Mouse (Mus musculus) mouse trophoblast stem cell (cell line): ENCODE measurements around the gene Kcnb1.

ENCODE experiments used
- in situ Hi-C, 2 experiments: fragments of 300-500 bp; cut with MseI, MboI; formaldehyde crosslinking; loops; 2 replicates in 1 of 2; 3 replicates in 1 of 2; pipeline ENCODE4 v1.15.1; 2025

The Kcnb1 gene

DNA sequence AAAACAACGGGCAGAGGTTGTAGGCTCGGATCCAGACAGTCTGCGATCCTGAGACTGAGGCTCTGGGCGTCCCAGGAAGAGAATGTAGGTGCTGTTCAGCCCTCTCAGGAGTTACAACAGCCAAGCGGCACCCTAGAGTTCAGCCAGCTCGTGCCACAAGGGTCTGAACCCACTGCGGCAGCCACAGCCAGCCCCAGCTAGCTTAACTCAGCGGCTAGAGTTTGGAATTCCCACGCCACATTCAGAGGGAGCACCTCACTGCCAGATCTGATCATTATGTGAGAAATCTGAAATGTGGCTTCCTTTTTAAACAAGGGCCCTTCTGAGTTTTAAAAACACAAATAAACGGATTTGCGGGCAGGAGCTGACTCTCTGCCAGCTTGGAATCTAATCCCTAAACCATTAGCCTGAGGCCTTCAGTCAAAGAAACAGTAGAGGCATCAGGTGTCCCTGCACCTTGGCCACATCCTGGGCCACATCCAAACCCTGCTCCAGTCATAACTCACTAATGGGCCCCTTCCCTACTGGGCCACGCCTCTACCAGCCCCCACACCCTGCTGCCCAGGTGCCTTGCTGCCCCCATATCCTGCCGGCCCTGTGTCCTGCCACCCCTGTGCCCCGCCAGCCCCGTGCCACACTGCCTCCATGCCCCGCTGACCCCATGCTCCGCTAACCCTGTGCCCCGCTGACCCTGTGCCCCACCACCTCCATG is 16.1 kb upstream of the Kcnb1 start:
- in situ Hi-C loops, result no loop called here

DNA sequence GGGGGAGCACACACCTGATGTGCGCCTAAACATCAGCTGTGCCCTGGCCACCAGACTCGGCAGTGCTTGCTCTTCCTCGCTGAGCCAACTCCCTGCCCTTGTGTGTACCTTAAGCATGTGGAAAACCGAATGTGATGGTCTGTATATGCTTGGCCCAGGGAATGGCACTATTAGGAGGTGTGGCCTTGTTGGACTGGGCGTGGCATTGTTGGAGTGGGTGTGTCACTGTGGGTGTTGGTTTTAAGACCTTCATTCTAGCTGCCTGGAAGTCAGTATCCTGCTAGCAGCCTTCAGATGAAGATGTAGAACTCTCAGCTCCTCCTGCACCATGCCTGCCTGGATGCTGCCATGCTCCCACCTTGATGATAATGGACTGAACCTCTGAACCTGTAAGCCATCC is 14.7 kb upstream of the Kcnb1 start:
- in situ Hi-C loops, result loop anchor here in 1 of 2 experiments (5.0 kb wide), 1 partner anchor 92 kb away; no protein-coding TSS in a partner anchor

DNA sequence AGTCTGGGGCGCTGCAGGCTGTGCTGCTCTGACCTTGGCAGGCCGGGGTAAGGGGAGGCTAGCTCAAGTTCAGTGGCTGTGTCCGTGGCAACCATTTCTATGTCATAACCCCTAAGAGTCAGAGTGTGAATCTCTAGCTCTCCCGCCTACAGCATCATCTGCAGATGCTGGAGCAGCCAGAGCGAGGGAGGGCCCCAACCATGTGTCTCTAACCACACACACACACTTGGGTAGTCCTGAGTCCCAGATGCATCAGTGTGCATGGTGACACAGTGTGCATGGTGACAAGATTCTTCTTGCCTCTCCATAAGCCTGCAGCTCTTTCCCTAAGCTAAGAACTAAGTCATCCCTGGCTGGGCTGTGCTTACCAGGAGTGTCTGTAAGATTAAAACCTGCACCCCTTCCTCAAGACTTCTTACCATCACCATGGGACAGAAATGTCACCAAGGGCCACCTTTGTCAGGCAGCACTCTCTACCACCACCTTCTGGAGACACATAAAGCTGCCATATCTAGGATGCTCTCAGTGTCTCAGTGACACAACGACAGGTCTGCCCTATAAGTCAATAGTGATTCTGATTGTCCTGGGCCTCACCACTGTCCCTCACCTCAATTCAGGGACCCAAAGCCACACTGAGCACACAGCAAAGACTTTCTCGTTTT is 13.7 kb upstream of the Kcnb1 start:
- in situ Hi-C loops, result loop anchor here in 1 of 2 experiments (5.0 kb wide), 1 partner anchor 91 kb away; no protein-coding TSS in a partner anchor

DNA sequence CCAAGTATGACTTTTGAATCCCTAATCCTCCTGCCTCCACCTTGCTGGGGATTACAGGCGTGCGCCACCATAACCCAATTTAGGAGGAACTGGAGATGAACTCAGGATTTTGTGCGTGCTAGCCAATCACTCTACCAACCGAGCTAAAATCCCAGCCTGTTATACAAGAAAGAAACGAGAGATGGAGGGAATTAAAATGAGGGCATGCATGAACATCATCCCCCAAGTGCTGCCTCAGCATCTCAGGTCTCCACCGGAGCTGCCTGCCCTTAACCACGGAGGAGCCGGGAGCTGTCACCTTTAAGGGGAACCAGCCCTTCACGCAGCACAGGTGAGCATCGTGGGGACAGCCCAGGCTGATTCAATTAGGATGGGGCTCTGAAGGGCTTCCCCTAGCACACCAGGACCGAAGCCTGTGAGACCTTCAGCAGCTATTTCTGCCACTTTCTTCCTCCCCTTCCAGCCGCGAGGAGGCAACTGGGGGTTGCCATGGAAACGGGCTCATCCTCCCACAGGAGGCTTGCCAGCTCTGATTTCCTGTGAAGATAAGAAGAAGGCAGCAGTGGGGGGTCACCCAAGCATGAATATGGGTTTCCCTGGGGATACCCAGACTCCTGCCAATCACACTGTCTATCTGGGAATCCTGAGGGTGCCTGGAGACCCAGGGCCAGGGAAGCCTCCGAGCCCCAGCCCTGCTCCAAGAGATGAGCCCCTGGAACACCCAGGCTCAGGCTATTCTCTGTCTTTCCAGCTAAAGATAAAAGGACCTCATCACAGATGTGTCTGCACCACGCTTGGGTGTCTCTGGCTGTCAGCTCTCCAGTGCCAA is 11.7 kb upstream of the Kcnb1 start:
- in situ Hi-C loops, result loop anchor here in 1 of 2 experiments (5.0 kb wide), 1 partner anchor 89 kb away; no protein-coding TSS in a partner anchor

DNA sequence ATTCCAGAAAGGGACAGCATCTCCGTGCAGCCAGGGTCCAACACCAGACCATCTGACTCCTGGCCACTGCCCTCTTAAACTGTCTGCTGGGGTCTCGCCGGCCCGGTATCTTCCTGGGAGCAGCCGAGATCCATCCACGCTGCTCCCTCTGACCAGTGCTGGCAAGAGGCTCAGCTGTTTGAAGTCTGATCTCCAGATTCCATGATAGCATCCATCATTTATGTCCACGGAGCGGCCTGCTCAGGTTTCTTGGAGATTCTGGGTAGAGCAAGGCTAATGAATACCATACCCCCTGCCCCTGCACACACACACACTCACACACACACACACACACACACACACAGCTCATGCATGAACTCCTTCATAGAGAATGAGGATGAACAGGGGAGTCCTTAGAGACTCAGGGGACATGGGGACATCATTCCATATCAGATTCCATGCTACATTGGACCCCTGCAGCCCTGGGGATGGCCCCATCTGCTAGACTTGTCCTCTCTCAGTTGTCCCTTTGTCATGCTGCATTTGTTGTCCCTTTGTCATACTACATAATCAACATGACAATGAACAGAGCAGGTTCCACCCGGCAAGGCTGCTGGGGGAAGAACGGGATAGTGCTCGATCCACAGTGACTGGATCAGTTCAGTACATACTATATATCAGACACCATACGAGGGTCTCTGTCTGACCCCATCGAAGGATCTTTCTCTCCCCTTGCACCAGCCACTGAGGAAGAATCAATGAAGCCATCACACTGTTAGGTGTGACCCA is 8.9 kb upstream of the Kcnb1 start:
- in situ Hi-C loops, result loop anchor here in 1 of 2 experiments (10.0 kb wide), 1 partner anchor 84 kb away; no protein-coding TSS in a partner anchor

DNA sequence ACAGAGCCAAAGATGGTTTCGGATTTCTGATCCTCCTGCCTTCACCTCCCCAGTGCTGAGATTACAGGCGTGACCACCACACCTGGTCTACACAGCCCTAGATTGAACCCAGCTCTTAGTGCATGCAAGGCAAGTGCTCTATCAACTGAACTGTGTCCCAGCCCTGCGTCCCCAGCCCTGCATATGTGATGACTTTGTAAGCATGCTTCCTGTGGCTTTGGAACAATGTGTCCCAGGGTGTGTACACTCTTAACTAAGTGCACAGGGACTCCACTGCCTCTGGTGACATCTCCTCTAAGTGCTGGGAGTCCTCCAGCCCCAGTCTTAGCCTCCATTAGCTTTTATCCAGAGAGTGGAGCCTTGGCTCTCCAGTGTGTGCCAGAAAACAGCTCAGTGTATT is 3.4 kb upstream of the Kcnb1 start:
- in situ Hi-C loops, result loop anchor here in 1 of 2 experiments (10.0 kb wide), 1 partner anchor 79 kb away; no protein-coding TSS in a partner anchor

DNA sequence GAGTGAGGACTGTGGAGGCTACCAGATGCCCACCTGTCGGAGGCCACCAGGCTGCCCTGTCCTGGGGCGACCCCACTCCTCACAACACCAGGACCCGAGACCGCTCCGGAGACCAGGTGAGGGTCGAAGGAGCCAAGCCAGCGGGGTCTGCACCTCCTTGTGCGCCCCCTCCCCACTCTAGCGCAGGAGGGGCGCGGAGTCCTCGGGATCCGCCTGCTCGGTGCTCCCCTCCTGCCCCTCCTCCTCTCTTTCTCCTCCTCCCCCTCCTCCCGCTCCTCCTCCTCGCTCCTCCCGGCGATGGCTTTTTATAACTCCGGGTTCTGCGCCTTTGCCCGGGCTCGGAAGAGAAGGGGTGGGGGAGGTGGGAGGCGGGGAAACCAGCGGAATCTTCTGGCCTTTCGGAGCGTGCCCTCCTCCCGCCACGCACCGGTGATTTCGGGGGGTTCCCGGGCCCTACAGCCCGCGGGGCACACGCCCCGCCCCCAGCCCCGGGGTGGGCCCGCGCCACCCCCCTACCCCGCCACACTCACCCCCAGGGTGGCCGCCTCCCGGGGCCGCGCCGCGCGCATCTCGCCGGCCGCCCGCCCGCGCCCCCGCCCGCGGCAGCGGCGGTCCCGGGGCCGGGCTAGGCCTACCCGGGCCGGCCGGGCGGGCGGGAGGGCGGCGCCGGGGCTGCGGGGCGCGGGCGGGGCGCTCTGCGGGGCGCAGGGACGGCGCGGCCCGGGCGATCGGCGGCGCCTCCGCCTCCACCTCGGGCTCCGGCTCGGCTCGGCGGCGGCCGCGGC is 472 bp downstream of the Kcnb1 start:
- in situ Hi-C loops, result loop anchor here in 1 of 2 experiments (10.0 kb wide), 1 partner anchor 75 kb away; no protein-coding TSS in a partner anchor

DNA sequence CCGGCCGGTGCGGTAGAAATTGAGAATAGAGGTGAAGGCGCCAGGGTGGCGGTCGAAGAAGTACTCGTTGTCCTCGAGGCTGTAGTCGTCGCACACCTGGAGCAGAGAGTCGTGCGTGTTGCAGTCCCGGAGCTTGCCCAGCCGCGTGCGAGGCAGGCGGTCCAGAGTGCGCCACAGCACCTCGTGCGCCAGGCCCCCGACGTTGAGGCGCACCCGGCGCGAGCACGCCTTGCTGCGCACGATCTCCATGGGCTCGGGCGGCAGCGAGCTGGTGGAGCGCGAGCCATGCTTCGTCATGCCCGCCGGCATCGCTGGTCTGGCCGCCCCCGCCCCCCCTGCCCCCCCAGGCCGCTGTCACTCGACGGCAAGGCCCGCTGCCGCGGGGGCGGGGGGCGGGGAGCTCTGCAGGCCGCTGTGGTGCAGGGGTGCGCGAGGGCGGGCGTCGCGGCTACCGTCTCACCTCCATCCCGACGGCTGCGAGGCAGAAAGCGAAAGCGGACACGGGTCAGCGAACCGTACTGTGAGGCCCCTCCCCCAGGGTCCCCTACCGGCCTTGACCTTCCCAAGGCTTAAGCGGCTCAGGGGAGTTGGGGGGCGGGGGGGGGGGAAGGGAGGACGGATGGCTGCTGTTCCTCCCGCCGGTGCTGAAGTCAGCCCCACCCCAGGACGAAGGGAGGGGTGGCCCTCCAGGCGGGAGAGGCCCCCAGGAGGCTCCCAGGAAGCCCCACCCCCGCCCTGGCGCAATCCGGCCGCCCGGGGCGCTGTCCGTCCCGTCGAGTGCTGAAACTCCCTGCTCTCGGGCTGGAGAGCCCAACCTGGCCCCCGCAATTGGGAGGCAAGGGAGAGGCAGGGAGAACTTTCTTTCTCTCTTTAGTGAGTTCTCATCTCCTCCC is 1.4 kb downstream of the Kcnb1 start:
- in situ Hi-C loops, result no loop called here

DNA sequence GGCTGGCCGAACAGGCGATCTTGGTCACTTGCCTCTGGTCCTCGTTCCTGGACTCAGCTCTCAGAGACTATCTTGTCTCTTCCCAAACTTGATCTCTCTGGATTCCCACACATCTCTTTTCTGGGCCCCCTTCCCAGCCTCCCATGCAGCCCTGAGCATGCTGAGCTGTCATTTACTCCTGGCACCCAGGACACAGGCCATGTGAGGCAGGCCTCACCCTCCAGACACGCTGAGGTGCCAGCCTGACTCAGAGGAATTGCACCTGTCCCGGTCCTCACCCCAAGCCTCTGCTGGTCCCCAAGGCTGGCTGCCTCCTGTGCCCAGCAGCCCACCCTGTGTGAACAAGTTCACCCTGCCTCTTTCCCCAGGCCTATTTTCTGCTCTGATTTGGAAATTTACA is 2.8 kb downstream of the Kcnb1 start:
- in situ Hi-C loops, result no loop called here

DNA sequence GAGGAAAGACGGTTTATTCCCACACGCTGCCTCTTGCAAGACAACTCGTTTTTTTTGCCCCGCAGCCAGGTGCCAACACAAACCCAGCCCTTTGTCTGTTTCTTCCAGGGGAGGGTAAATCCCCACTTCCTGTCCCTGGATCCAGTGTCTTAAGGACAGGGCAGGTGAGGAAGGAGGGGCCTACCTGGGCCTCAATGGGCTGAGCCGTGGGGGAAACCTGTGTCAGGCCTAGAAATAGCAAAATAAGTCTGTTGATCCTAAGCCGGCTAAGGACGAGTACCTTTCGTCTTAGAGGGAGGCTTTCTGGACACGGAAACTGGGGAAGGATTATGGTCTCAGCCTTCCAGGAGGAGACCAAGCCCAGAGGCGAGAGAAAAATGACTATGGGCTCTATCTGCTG is 3.4 kb downstream of the Kcnb1 start:
- in situ Hi-C loops, result no loop called here

DNA sequence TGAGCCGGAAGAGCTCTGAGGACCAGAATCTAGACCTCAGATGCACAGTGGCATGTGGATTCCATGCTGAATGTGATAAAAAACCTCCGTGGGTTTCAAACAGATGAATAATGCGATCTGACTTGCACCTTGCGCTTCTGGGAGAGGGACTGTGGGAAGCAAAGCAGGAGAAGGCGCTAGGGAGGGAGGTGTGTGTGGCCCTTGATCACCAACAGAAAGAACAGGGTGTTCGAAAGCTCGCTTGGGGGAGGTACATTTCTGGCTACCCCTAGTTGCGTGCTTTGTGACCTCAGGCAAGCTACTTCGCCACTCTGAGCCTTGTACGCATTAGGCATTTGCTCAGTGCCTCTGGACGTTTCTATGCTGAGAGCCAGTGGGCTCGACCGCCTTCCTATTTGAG is 4.0 kb downstream of the Kcnb1 start:
- in situ Hi-C loops, result no loop called here

DNA sequence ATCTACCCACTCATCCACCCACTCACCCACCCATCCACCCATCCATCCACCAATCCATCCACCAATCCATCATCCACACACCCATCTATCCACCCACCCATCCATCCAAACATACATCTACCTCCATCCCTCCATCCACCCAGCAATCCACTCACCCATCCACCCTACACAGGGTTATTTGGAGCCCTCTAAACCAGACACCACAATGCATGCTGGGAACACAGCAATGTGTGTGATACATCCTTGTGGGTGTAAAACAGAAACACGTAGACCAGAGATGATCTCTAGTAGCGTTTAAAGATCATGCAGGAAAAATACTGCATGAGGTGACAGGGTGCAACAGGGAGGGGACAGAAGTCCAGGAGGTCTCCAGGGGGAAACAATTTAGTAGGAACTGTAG is 4.5 kb downstream of the Kcnb1 start:
- in situ Hi-C loops, result no loop called here

DNA sequence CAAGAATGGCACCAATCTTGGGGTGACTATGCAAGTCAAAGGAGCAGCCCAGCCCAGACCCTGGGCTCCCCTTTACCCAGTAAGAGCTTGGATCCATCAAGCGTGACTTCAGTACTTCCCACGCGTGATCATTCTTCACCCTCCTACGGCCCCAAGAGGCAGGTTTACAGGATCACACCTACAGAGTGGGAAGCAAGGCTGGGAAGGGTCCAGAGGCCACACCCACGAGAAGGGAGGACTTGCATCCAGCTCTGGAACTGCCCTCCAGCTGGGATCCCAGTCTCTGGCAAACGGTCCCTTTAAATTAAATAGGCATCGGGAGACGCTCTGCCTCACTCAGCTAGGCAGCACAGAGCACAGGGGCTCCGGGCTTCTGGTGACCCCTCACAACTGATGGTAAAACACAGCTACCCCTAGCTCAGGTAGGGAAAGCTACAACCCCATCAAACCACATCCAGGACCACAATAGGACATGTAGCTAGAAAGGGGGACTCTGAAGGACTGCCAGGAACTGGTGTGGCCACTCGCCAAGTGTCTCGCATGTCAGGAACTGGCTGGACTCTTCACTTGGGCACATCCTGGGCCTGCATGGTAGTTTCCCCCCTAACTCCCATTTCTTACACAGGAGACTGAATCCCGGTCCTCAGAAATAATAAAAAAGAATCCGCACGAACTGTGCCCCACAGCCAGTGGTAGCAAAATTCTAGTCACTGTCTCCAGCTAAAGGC is 8.1 kb downstream of the Kcnb1 start:
- in situ Hi-C loops, result no loop called here

DNA sequence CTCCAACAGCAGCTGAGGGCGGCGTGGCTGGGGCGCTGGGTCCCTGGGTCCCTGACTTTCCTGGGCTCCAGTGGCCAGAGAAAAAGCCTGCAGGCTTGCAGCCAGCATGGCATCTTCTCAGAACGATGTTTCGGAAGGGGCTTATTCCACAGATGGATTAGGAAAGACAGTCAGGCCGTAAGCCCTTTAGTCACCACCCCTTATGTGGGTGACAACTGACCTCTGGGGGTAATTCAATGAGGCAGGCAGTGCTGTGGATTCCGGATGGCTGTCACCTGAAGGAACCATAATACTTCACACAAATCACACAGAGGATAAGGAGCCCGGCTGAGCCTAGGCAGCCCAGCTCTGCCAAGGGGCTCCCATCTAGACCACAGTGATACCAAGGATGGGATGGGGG is 8.9 kb downstream of the Kcnb1 start:
- in situ Hi-C loops, result no loop called here

DNA sequence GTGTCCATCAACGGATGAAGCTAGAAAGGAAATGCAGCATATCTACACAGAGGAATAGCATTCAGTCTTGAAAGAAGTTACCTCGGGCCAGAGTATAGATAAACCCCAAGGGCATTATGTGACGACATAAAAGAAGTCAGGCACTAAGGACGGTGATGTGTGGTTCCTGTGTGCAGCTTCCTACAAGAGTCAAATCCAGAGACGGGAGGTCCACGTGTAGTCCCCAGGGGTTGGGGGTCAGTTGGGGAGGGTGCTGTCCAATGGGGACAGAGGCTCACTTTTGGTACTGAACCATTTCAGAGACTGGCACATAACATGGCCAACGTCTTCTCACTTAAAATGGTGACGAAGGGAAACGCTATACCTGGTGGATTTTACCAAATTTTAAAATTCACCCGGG is 10.7 kb downstream of the Kcnb1 start:
- in situ Hi-C loops, result no loop called here

DNA sequence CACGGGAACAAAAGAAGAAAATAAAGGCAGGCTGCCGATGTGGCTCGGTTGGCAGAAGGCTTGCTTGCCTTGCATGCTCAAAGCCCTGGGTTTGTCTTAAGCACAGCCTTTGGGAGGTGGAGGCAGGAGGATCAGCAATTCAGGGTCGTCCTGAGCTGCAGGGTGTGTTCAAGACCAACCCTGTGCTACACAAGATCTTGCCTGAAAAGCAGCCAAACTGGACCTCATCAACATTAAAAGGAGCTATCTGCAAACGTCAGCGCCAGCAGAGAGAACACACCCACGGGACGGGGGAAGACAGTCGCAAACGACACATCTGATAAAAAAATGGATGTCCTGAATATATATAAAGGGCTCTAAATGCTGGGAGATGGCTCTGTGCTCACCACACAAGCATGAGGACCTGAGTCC is 12.7 kb downstream of the Kcnb1 start:
- in situ Hi-C loops, result no loop called here

DNA sequence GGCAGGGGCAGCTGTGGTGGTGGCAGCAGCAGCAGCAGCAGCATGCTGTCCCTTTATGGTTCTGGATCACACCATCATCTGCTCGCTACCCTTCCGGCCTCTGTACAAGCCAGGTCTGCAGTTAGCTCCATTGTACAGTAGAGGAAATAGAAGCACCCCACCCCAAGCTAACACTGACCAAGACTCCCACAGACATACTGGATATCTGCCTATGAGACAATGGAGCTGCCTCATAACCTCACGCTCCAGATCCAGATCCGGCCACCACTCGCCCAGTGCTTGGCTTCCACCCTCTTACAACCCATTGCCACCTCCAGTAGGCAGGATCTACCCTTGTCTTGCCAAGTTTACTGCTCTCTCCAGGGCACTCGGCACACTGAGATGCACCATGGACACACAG is 14.7 kb downstream of the Kcnb1 start:
- in situ Hi-C loops, result no loop called here

DNA sequence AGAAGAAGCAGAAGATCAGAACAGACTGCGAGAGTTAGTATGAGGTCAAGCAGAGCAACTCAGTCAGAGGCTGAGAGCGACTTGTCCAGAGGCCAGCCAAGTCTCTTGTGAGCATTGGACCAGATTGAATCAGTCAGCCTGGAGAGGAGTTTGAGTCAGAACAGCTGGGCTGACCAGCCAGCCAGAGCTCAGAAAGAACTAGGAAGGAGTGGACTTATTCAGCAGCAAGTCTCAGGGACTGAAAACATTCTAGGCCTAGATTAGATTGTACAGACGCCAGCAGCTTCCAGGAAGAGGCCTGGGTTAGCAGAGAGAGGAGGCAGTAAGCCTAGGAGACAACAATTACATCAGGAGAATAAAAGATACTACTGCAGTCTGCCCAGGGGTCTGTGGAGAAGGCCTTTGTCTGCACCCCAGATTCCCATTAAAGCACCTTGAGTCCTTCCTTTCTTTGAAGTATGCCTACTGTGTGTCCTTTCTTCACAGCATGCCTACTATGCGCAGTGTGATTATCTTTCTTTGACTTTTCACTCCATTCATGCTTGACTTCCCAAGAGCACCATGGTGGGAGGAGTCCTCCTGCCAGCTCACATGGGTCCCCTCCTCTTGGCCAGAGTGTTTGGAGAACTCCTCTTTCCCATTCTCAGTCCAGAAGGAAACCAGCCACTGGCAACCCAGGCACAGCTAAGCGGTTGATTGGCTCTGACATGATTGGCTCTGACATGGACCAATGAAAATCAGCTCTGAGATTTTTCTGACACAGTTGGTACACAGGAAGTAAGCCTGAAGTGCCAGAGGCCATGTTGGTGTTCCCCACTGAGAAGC is 16.7 kb downstream of the Kcnb1 start:
- in situ Hi-C loops, result no loop called here
